Mouse (Mus musculus): Measurements from ENCODE around the gene Rab13.
A peak's percentile ranks its signal among the peaks of the same experiment; 100 is the strongest.
"Not testable (repeated sequence)": the region's sequence is repeated elsewhere in the genome, so short reads cannot be mapped to it uniquely, and the experiment has no call there.

Rab13 gene

DNA sequence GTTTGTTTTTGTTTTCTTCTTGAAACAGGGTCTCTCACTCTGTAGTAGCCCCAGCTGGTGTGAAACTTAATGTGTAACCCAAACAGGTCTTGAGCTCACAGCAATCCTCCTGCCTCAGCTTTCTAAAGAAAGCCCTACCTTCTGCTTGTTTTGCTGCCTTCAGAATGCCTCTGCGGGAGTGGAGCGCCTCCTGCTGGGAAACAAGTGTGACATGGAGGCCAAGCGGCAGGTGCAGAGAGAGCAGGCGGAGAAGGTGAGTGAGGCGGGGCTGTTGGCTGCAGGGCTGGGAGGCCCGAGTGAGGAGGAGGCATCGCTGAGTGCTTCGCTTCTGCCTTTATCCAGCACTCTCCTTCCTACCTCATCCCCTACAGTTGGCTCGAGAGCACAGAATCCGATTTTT, 10.8 kb downstream of the Rab13 start:
- no peak for DNase-seq (ENCODE audit: low spot score in 2 of 2)

DNA sequence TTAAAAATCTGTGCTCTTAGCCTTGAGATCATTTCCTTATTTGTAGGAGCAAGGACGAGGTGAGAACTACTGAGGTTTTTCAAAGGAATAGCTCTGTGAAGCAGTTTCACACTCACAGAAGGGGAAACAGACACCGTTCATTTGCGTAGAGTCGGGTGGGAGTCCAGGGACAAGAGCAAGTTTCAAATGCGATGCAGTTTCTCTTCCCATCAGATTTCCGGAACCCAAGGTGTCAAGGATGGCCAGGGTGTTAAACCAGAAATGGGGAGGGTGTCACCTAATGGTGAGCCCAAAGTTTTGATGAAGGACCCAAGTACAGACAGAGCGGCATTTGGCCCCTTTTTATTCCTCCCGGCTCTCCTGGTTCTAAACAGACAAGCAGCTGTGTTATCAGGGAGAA, 17.6 kb downstream of the Rab13 start:
- DNase-seq (ENCODE audit: low spot score in 2 of 2) = no peak

DNA sequence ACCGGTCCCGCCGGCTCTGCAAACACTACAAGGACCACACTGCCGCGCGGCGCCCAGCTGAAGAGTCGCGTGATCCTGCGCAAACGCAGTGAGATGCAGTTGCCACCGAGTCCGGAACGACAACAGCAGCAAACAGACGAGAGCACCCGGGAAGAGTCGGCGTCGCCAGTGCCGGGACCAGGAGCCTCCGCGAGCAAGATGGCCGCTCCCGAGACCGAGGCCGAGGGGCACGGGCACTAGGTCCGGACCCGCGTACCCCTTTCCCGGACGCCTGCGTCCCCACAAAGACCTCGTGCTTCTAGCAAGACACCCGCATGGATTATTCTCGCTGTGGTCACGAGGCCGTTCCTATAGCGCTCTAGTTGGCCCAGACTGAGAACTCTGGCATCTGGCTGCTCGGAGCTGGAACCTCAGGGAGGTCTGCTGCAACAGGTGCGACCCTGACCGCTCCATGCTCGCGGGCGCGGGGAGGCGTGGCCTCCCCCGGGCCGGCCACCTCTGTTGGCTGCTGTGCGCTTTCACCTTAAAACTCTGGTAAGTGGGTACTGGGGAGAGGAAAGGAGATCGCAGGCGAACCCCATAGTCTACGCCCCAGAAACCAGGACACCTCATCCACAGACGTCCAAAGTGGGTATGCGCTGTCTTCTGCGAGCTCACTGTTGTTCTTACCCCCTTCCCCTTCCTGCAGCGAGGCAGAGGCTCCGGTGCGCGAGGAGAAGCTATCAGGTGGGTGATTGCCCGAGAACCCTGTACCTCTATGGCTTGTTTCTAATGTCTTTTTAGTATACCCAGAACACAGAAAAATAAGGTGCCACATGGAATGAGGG, 18.2 kb downstream of the Rab13 start, which contains the start of gene Jtb:
Gene Jtb, plus strand, starts transcription at position 91 of the 827 bp plus-strand sequence.
- peak; percentile 87 to 95 for DNase-seq (ENCODE audit: low spot score in 2 of 2)

DNA sequence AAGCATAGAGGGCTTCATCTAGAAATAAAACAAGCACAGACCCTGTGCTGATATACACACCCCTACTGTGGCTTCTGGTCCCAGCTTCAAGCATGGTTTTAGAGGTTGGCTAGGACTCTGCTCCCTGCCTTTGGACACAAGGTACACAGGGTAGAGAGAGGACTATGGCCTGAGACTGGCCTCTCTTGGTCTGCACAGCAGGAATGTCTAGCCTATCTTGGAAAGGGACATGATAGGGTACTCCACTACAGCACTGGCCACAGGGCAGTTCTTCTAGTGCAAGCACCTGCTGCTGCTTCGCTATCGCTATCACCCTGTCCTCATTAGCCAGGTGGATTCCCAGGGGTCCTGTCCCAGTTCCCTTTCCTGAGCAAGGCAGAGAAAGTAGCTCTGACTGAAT, 27.8 kb downstream of the Rab13 start:
- no peak for DNase-seq (ENCODE audit: low spot score in 2 of 2)

DNA sequence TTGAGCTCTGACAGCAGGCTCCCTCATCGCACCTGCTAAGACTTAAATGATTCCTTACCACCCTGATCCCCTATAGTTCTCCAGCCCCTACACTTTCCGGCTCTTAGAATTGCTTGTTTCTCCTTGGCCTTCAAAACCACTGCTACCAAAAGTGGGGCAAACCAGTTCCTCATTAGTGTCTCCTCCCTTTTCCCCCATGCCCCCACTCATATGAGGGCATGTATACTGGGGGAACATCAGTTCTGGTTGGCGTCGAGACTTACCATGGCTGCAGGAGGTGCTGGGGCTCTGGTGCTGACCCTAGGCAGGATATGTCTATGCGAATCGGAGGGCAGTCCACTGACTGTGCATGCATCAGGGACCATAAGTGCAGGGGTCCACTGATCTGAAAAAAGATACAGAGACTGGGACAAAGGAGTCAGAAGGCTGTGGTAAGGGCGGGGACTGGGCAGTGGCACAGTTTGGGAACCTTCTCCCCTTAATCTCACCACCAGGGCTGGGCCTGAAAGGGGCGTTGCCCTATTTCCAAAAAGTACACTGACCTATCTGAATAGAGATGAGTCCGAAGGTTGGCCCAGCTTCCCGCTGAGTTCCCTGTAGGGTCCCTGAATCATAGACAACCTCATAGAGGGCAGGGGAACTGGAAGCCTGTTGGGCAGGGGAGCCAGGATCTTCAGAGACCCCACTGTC, 28.3 kb downstream of the Rab13 start:
- DNase-seq (ENCODE audit: low spot score in 2 of 2) = no peak

DNA sequence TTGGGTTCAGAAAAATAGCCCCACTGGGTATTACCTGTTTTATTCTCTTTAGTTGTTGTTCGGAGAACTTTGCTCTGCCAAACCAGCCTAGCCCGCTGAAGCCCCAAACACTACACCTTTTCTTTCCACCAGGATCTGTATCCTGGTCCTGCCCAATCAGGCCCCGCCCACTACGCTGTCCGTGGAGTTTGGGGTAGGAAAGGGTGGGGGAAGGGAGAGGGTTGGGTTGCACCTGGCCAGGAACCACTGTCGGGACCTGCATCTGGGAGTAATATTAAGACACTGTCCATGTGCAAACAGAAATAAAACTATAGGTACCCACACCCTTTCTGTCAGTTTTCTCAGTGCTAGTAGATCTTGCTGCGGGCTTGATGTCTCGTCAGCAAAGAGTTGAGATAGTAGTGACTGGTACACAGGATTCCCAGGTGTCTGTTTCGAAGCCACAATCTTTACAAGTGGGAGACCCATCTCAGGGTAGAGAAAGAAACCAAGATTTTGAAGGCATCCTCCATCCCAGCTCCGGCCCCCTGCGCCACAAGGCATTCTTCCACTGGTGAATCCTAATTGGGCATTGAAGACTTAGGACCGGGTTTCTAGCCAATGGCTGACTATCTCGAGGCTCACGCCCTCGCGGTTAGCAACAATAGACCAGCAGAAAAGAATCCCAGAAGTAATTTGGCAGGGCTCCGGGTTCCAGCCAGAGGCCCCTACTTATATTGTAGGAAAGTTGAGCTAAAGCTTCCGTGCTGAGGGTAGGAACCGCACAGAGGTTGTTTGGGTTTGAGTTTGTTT, 29.7 kb downstream of the Rab13 start, which contains the start of gene Creb3l4:
Gene Creb3l4, minus strand, starts transcription at position 529 of the 792 bp plus-strand sequence.
- DNase-seq (ENCODE audit: low spot score in 2 of 2) = no peak

DNA sequence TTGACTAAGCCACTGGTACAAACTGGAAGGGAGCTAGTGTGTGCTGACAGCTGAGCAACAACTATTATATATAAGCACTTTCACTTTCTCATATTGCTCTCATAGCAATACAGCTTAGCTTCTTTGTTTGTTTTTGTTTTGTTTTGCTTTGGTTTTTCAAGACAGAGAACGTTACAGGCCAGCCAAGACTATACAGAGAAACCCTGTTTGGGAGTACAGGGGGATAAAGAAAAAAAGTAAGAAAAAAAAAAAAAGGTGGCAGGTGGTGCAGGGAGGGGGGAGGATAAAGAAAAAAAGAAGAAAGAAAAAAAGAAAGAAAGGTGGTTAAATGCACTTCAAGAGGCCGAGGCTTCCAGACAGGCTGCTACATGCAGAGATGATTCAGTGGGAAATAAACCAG, 31.9 kb downstream of the Rab13 start:
- DNase-seq (ENCODE audit: low spot score in 2 of 2) = no peak

DNA sequence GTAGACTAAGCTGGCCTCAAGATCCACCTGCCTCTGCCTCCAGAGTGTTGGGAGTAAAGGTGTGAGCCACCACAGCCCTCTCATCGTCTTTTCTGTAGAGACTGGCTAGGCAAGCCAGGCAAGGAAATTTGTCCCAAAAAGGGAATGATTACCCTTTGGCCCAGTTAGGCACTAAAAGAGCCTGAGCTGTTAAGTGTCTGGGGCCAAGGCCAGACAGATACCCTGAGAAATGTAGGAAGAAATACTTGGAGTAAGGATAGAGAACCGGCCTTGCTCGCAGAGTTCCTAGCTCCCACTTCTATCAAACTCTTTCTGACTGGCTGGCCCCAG, 34.1 kb downstream of the Rab13 start:
- DNase-seq (ENCODE audit: low spot score in 2 of 2) = no peak

DNA sequence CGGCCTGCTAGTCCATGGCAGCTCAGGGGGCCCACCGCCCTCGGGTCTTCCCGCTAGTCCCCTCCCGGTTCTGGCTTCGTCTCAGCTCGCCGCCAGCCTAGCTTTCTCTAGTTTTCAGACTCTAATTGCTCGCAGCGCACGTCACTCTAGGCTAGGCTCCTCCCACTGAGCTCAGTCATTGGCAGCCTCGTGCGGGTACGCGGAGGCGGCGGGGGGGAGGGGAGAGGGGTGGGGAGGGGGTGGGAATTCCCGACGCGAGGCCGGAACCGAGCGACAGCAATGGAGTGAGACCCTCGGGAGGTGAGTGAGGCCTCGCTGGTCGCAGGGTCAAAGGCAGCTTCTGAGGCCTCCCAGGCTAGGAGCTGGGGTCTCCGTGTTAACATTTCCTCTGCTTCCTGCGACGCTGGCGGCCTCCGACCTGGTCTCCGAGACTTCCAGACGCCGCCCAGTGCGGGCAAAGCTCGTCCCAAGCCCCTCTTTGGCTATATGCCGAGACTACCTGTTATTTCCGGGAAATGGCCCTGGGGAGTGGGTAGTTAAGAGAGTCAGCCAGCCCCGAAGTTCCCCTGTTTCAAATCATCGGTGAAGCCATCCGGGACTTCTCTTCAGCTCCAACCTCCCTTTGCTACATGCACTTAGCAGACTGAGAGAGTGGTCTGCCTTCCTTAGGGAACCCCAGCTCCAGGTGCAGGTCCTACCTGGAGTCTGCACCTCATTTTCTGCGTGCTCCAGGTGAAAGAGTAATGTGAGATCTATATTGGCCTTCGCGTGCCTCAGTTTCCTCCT, 34.7 kb downstream of the Rab13 start, which contains the start of gene Slc39a1:
Gene Slc39a1, plus strand, starts transcription at position 213 of the 786 bp plus-strand sequence.
- peak; percentile 78 to 83 for DNase-seq (ENCODE audit: low spot score in 2 of 2)

DNA sequence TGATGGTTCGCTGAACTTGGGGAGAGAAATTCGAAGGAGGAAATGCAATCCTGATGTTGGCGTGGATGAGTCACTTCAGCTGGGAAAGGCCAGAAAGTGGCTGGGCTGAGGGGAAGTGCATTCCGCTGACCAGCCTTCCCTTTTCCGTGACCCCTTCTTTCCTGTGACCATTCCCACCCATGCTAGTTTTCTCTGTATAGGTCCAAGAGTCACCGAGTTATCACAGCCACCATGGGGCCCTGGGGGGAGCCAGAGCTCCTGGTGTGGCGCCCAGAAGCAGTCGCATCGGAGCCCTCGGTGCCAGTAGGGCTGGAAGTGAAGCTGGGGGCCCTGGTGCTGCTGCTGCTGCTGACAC, 35.2 kb downstream of the Rab13 start:
- no peak for DNase-seq (ENCODE audit: low spot score in 2 of 2)

DNA sequence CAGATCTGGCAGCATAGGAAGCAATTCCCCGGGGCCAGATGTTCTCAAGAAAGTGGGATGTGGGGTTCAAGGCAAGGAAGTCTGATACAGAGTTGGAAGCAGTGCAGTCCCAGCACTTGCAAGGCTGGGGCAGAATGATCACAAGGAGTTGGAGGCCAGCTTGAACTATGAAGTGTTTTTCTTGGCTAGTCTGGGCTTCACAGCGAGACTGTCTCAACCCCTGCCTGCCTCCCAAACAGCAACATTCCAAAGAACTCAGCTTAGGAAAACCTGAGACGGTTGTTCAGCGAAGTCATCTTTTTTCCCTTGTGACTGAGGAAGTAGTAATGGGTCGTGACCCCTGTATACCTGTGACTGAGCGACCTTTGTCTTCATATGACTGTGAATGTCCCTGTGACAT, 37.3 kb downstream of the Rab13 start:
- DNase-seq (ENCODE audit: low spot score in 2 of 2) = no peak

DNA sequence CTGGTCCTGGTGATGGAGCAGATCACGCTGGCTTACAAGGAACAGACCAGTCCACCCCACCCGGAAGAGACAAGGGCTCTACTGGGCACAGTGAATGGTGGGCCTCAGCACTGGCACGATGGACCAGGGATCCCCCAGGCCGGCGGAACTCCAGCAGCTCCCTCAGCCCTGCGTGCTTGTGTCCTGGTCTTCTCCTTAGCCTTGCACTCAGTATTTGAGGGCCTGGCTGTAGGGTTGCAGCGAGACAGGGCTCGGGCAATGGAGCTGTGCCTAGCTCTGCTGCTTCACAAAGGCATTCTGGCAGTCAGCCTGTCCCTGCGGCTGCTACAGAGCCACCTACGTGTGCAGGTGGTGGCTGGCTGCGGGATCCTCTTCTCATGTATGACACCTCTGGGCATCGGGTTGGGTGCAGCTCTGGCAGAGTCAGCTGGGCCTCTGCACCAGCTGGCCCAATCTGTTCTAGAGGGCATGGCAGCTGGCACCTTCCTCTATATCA, 38.3 kb downstream of the Rab13 start:
- DNase-seq (ENCODE audit: low spot score in 2 of 2) = not testable (repeated sequence)

DNA sequence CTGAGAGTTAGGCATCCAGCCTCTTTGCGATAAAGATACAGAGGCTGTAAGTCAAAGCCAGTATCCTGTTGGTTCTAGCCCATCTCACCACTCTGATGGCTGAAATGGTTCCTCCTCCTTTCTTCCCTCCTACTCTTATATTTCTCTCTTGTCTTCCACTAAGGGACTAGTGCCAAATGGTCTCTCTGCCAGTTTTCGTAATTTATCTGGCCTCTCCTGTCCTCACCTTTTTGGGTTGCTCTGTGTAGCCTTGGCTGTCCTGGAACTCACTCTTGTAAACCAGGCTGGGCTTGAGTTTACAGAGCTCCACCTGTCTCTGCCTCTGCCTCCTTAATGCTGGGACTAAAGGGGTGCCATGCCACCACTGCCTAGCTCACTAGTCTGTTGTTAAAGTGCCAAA, 39.2 kb downstream of the Rab13 start:
- not testable (repeated sequence) for DNase-seq (ENCODE audit: low spot score in 2 of 2)

DNA sequence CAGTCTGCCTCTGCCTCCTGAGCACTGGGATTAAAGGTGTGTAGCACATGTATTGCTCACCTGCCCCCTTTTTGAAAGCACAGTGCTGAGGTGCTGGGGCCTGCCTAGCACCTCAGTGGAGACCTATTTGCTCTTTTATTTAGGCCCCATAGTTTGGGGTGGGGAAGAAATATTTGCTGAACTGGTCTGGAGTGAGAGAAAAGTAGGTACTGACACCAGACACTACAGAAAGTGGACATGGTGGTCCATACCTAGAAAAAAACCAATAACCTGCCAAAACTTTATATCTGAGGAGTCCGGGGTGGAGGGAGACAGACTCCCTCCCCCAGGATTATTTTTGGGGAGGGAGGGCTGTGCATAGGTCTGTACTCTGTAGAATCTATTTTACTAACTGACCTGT, 39.7 kb downstream of the Rab13 start:
- DNase-seq (ENCODE audit: low spot score in 2 of 2) = not testable (repeated sequence)

DNA sequence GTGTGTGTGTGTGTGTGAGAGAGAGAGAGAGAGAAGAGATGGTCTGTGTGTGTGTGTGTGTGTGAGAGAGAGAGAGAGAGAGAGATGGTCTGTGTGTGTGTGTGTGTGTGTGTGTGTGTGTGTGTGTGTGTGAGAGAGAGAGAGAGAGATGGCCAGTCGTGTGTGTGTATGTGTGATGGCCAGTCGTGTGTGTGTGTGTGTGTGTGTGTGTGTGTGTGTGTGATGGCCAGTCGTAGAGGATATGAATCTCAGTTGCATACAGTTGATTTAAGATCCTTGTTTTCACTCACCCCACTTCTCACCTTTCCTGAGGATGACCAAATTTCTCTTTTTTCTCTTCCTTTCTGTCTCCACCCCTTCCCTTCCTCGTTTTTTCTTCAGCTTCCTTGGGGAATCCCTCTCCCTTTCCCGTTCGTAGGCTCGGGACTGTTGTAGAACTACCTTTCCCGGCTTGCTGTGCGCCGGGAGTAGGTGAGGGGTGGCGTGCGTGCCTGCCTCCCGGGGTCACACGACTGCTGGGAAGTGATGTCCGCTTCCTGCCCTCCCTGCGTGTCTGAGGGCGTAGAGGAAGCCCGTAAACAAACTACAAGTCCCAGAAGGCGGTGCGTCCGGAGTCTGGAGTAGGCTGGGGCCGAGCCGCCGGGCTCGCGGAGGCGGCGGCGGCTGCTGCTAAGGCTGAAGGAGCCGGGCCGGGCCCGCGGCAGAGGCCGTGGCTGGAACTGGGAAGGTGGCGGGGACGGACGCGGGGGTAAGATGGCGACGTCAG, 40.3 kb downstream of the Rab13 start, which contains the start of gene Crtc2:
Gene Crtc2, plus strand, starts transcription at position 511 of the 766 bp plus-strand sequence.
- DNase-seq (ENCODE audit: low spot score in 2 of 2) = peak; percentile 90 to 96

DNA sequence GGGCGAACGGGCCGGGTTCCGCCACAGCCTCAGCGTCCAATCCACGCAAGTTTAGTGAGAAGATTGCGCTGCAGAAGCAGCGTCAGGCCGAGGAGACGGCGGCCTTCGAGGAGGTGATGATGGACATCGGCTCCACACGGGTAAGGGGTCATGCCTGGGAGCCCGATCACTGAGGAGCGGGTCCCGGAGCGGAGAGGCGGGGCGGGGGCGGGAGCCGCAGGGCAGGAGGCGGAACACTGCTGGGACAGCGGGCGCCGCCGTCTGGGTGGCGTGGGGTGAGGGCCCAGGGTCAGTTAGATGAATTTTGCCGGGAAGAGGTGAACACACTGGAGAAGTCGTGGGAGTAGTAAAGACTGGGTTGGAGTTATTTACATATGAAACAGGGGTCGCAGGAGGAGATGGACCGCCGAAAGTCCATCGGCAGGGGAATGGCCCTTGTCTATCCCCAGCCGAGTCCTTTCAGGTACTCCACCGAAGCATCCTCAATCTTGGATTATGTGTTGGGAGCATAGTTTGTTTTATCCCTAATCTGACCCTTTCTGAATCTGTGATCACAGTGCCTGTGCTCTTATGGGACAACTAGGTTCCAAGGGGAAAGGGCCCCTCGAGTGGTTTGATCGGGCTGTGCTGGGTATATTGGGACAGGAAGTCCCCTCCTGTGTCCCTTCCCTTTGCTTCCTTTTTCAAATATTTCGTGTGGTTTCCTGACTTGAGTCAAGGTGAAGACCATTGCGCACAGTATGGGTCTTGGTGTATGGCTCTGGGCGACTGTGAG, 41.1 kb downstream of the Rab13 start:
- no peak for DNase-seq (ENCODE audit: low spot score in 2 of 2)

DNA sequence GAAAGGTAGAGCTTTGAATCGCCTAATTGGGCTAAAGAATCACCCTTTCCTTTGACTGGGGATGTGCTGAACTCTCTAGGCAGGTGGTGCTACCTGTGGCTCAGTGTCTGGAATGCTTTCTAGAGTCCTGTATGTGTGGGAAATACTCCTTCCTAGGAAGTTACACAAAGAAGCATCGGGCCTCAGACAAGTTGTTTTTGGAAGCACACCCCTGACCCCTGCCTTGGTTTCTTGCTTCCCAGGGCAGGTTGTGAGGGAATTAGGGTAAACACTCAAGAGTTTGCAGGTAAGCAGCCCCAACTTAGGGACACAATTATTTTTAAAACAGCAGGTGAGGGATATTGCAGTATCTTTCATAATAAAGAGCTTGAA, 41.7 kb downstream of the Rab13 start:
- no peak for DNase-seq (ENCODE audit: low spot score in 2 of 2)

DNA sequence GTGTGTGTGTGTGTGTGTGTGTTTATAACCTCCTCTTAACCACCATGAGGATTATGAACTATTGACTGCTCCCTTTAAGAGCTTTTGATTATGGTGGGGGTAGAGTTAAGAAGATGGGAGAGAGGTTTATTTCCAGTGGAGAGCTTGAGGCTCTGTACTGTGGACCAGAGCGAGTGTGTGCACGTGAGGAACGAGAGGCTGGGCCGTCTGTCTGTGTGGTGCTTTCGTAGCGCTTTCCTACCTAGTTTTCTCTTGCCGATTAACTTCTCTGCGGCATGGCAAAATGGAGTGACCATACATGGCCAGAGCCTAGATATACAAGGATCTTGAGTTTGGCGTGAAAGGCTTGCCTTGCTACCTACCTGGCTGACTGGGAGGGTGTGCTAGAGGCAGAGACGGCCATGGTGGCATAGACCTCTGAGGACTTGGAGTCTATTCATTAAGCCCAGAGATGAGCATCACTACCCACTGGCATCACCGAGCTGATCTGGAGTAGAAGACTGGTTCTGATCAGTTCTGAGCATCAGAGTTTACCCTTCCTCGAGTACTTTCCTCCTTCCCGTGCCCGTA, 42.4 kb downstream of the Rab13 start:
- DNase-seq (ENCODE audit: low spot score in 2 of 2) = no peak

DNA sequence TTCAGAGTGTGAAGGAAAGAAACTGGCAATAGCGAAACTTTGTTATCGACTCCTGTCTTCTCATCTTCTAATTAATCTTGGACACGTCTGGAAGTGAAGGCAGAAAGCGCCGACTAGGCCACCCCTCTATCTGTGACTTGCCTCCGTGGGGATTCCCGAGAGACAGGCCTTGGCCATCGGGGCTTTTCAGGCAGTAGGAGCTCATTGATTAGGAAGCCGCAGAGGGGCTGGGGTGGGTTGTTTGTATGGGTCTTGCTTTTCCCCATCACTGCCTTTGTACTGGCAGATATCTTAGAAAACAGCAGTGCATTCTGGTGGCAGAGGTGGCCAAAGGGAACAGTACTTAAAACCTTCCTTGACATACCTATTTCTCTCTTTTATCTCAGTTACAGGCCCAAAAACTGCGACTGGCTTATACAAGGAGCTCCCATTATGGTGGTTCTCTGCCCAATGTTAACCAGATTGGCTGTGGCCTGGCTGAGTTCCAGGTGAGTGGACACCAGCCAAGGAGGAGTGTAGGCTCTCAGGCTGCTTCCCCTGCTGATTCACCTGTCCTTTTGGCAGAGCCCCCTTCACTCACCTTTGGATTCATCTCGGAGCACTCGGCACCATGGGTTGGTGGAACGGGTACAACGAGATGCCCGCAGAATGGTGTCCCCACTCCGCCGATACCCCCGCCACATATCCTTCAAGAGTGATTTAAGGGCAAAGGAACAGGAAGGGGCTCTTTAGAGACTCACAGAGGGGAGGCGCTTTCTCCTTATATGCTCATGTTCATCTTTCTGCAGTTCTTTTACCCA, 43.4 kb downstream of the Rab13 start:
- no peak for DNase-seq (ENCODE audit: low spot score in 2 of 2)
